Mouse (Mus musculus) kidney, adult 2 months (tissue): Measurements from ENCODE around the gene Mief1. TPM values are rescaled to one million over a fixed set of nuclear protein-coding genes. Genes with fewer than 3 reads are reported as not detected.
A peak's percentile ranks its signal among the peaks of the same experiment; 100 is the strongest.

Source experiments
- DNase-seq: peaks from one replicate; pipeline ENCODE4 v3.0.0; 2021
- H3K27ac ChIP-seq: fragments of 200-500 bp; 2 replicates; pipeline ENCODE4 v1.5.1; 2012; ENCODE audit warnings: low read depth, low read length, control low read depth, inconsistent platforms; ENCODE audit not compliant: insufficient read depth
- H3K27me3 ChIP-seq: fragments of 200-500 bp; replicated peaks from 2 replicates; pipeline ENCODE4 v1.6.1; 2012; ENCODE audit warnings: mild to moderate bottlenecking, moderate library complexity, low read length, inconsistent platforms; ENCODE audit not compliant: control insufficient read depth, insufficient read depth
- H3K36me3 ChIP-seq: fragments of 200-500 bp; 2 replicates; pipeline ENCODE4 v1.6.1; 2012; ENCODE audit warnings: mild to moderate bottlenecking, moderate library complexity, low read length, inconsistent platforms; ENCODE audit not compliant: control insufficient read depth, insufficient read depth
- H3K4me1 ChIP-seq: fragments of 200-500 bp; 2 replicates; pipeline ENCODE4 v1.6.1; 2011; ENCODE audit warnings: low read length; ENCODE audit not compliant: control insufficient read depth, insufficient read depth
- H3K4me3 ChIP-seq: fragments of 200-500 bp; 2 replicates; pipeline ENCODE4 v1.5.1; 2011; ENCODE audit warnings: mild to moderate bottlenecking, low read depth, low read length, control low read depth; ENCODE audit not compliant: insufficient read depth
- CTCF ChIP-seq: fragments of 200-500 bp; conservative IDR thresholded peaks from 2 replicates; pipeline ENCODE4 v1.5.1; 2011; ENCODE audit warnings: low read depth, mild to moderate bottlenecking, control low read depth, low read length, moderate library complexity, mixed read lengths; ENCODE audit not compliant: insufficient read depth, insufficient read length
- POLR2A ChIP-seq: fragments of 200-500 bp; IDR thresholded peaks from one replicate; pipeline ENCODE4 v1.6.1; 2011; ENCODE audit warnings: low read depth, low read length, control low read depth
- WGBS: fragments of 180-500 bp; shearing (Covaris S2); methylation state at CpG from one replicate; pipeline ENCODE4 v1.1.7; 2018; 5-methylcytosine and 5-hydroxymethylcytosine counted together
- polyA plus RNA-seq: library from polyadenylated mRNA; depleted of rRNA; stranded (reverse); fragments of >200 nt; gene quantifications from 2 replicates; pipeline ENCODE4 v1.2.3, GENCODE M21; 2012; rRNA removed

Gene Mief1
- polyA plus RNA-seq, 1 experiment, result 16.9 TPM

DNA sequence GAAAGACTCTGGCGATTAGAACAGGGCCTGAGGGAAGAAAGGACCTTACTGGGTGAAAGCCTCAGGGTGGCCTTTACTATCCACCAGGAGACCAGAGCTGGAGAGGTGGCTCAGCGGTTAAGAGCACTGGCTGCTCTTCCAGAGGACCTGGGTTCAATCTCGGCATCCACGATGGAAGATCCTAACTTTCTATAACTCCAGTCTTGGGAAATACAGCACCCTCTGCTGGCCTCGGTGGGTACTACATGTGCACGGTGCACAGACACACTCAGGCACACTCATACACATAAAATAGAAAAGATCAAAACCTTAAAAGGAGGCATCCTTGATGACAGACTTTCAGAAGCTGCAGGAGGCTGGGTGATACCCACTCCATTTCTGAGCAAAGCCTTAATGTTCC, 46.8 kb downstream of the Mief1 start:
- H3K27me3 ChIP-seq, result no peaks in the 10 kb centered on the region
- WGBS, result 19% methylated on average over 6 of the region's 6 CpGs
- no peaks in the 10 kb centered on the region for H3K36me3 ChIP-seq
- H3K4me3 ChIP-seq, result no peak overlapping the region
- DNase-seq, result peak; percentile 26
- no peak overlapping the region for H3K27ac ChIP-seq
- TF ChIP-seq CTCF, result peak; percentile 77
- TF ChIP-seq POLR2A, result no peak
- no peaks in the 10 kb centered on the region for H3K4me1 ChIP-seq

DNA sequence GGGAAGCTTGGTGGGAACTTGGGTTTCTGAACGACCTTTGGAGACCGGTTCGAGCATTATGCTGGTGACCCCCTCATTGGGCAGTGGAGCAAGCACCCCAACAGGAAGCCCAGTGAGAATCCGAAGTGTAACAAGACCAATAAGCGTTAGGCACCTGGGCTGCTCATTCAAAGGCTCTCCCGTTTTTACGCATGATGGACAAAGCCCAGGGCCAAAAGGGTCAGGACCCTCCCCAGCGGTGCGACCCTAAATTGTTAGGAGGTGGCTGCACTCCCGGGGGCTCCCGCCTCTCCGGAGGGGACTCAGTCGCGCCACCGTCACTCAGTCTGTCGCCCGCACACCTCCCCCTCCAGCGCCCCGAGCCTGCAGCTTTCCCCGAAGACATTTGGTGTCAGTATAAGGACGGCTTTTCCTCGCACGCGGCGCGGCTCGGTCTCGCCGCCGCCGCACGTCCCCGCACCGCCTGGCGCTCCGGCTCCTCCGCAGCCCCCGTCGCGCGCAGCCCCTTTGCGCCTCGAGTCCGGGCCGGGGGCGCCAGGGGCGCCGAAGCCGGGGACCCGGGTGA, 53.1 kb downstream of the Mief1 start, which contains the start of gene Cacna1i:
Gene Cacna1i (plus strand): TSS at position 388 of the 565 bp plus-strand sequence.
- no peak within 1 kb of the TSS for H3K27ac ChIP-seq
- H3K4me1 ChIP-seq, result no peaks in the 10 kb centered on the region
- 0 out of 2 replicates have a peak, but pooled peaks cover 3% of the 10 kb centered on the region for H3K27me3 ChIP-seq
- H3K36me3 ChIP-seq, result no peaks in the 10 kb centered on the region
- WGBS, result 4% methylated on average over 50 of the region's 50 CpGs
- no peak within 1 kb of the TSS for H3K4me3 ChIP-seq
- TF ChIP-seq CTCF, result no peak
- TF ChIP-seq POLR2A, result no peak
- no peak for DNase-seq

DNA sequence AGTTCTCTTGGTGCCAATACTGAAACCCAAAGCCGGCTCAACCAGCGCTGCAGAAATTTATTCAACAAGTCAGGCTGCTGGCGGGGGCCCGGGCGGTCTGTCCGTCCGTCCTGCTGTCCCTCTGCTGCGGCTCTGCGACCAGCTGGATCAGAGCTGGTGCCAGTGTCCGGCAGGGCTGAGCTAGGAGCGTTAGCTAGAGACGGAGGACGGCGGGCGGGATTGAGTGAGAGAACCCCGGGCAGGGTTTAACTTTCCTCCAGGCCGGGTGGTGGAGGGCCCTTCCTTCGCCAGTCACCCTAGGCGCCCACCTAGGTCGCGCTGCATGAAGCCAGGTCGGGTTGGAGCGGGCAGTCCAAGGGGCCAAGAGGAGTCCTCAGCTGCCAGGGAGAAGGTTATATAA, 54.2 kb downstream of the Mief1 start:
- no peak for DNase-seq
- 6% methylated on average over 23 of the region's 23 CpGs for WGBS
- H3K4me1 ChIP-seq, result no peaks in the 10 kb centered on the region
- H3K4me3 ChIP-seq, result no peak overlapping the region
- H3K27ac ChIP-seq, result no peak overlapping the region
- TF ChIP-seq POLR2A, result no peak
- no peak for TF ChIP-seq CTCF
- no peaks in the 10 kb centered on the region for H3K36me3 ChIP-seq
- H3K27me3 ChIP-seq, result 0 out of 2 replicates have a peak, but pooled peaks cover 3% of the 10 kb centered on the region

DNA sequence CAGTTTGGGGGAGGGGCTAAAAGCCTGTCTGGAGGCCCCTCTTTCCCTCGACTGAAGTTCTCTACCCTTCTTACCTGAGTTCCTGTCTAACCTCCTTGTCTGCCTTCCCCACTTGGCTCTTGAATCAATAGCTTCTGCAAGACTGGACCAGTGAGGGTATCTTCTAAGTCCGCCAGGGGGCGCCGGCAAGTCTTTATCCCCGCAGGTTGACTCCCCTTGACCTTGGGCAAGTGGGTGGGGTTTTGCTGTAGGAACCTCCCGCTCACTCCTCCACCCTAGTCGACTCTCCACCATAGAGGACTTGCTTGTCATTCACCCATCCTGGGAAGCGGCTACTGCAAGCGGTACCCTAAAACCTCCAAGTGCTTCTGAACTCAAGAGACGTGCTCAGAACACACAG, 55.6 kb downstream of the Mief1 start:
- DNase-seq, result peak; percentile 73
- TF ChIP-seq POLR2A, result no peak
- peak; percentile 57 for TF ChIP-seq CTCF
- Histone ChIP-seq H3K4me3 (no peak overlapping the region), H3K36me3 (no peaks in the 10 kb centered on the region), H3K27ac (no peak overlapping the region), H3K27me3 (0 out of 2 replicates have a peak, but pooled peaks cover 3% of the 10 kb centered on the region), H3K4me1 (no peaks in the 10 kb centered on the region)
- 15% methylated on average over 10 of the region's 10 CpGs for WGBS

DNA sequence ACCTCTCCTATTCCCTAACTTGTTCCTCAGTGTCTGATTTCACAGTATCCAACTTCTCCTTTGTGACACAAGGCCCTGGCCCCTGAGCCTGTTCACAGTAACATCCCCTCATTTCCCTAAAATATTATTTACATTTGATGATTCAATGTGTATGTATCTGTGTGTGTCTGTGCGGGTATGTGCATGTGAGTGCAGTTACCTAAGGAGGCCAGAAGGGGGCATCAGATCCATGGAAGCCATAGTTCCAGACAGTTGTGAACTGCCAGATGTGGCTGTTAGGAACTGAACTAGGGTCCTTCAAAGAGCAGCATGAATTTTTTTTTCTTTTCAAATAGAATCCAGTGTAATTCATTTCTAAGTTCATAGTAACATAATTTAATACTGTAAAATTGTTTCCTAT, 63.3 kb downstream of the Mief1 start:
- H3K4me1 ChIP-seq, result no peaks in the 10 kb centered on the region
- H3K27ac ChIP-seq, result no peak overlapping the region
- H3K36me3 ChIP-seq, result no peaks in the 10 kb centered on the region
- H3K27me3 ChIP-seq, result no peaks in the 10 kb centered on the region
- no peak overlapping the region for H3K4me3 ChIP-seq
- 0 out of 2 replicates have a peak, but pooled peaks have one; percentile 6 for TF ChIP-seq CTCF
- no peak for TF ChIP-seq POLR2A
- DNase-seq, result no peak
- WGBS, result 100% methylated on average over 1 of the region's 1 CpGs

Other genes with a start within 250 kb of the Mief1 start
- 32.2 and 33.4 TPM in 2 replicates for gene Pdgfb, start 219.0 kb upstream of the Mief1 start, polyA plus RNA-seq
- 94.8 and 106 TPM in 2 replicates for gene Syngr1, start 142.7 kb upstream of the Mief1 start, polyA plus RNA-seq
- 511 and 689 TPM in 2 replicates for gene Rpl3, start 142.2 kb upstream of the Mief1 start, polyA plus RNA-seq
- 26.7 and 28.5 TPM in 2 replicates for gene Tab1, start 100.9 kb upstream of the Mief1 start, polyA plus RNA-seq
- 70.5 and 77.1 TPM in 2 replicates for gene Mgat3, start 60.3 kb upstream of the Mief1 start, polyA plus RNA-seq
- not detected in 2 replicates for gene AC140267.1, start 1.8 kb downstream of the Mief1 start, polyA plus RNA-seq
- 92.3 and 126 TPM in 2 replicates for gene Atf4, start 21.2 kb downstream of the Mief1 start, polyA plus RNA-seq
- gene Rps19bp1, start 30.3 kb downstream of the Mief1 start, polyA plus RNA-seq, result 25.8 and 29.9 TPM in 2 replicates
- 0.16 and 0.89 TPM in 2 replicates for gene Cacna1i, start 53.2 kb downstream of the Mief1 start, polyA plus RNA-seq